Mouse (Mus musculus): Measurements from ENCODE around the gene Hivep2. TPM values are rescaled to one million over a fixed set of nuclear protein-coding genes. Genes with fewer than 3 reads are reported as not detected.
A peak's percentile ranks its signal among the peaks of the same experiment; 100 is the strongest.

Gene Hivep2
- total RNA-seq, 1 experiment from 2014 or later, result 7.4 TPM

DNA sequence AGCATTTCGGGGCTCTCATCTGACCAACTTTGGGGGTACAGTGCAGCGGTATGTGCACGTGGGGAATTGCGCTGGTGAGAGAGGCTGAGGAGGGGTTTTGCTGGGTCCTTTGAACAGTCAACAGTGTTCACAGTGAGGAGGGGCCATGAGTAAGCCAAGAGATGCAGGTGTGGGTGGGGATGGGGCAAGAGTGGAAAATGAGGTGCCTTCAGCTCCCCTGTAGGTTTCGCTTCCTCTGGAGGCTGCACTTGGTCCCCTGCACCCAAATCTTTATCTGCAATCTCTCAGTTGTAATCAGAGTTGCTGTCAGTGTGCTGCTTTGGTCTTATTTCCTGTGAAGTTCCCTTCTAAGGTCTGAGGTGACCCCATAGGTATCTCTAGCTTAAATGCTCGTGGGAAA, 27.5 kb downstream of the Hivep2 start:
- no peak for ATAC-seq (replicated peaks in 1 of 2; ENCODE audit: insufficient read depth in 1 of 2, low FRiP score in 2 of 2, low TSS enrichment in 1 of 2, low read depth in 1 of 2, poor library complexity in 2 of 2, severe bottlenecking in 2 of 2)

DNA sequence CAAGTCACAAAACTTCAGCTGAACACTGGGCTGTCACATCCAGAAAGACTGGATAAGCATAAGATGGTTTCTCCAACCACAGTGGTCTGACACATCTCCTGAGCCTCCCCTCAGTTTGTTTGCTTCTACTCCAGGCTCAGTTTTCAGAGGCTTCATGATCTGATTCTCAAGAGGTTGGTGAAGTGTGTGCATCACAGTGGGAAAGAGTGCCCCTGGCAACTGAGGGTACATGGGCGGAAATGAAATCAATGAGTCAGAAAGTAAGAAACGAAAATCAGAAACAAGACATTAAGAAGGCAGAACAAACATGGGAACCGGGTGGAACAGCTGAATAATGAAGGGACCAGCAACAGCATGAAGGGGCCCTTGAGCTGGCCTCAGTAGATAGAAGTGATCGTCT, 31.5 kb downstream of the Hivep2 start:
- no peak for ATAC-seq (replicated peaks in 1 of 2; ENCODE audit: insufficient read depth in 1 of 2, low FRiP score in 2 of 2, low TSS enrichment in 1 of 2, low read depth in 1 of 2, poor library complexity in 2 of 2, severe bottlenecking in 2 of 2)

DNA sequence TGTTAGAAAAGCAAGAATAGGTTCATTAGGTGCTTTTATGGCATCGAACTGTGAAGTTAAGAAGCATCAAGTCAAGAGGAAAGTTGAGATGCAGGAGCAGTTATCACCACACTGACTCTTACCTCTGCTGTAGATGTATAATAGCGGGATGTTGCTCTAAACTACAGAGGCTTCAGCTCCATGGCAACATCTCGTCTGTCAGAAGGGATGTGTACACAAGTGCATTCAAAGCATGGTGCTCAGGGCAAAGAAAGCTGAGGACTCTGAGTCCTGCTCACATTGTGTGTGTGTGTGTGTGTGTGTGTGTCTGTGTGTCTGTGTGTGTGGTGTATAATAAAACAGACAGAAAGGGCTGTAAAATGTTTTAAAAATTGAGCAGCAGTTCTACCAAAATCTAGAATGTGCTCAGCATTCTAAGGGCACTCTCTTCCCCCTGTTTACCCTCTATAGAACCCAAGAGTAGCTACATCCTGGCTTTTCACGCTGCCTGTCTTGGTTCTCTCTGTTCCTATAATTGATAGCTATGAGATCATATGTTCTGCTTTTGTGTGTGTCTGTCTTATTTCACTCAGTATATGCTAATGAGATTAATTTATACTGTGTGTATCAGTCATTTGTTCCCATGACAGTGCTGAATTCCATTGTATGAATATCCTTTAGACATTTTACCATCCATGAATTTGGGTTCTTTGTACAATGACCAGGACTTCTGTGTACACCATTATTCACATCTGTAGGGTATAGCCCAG, 39.1 kb downstream of the Hivep2 start:
- ATAC-seq (replicated peaks in 1 of 2; ENCODE audit: insufficient read depth in 1 of 2, low FRiP score in 2 of 2, low TSS enrichment in 1 of 2, low read depth in 1 of 2, poor library complexity in 2 of 2, severe bottlenecking in 2 of 2), result 0 out of 4 replicates have a peak, but pooled peaks of 1 of the 2 experiments have one; percentile 12

DNA sequence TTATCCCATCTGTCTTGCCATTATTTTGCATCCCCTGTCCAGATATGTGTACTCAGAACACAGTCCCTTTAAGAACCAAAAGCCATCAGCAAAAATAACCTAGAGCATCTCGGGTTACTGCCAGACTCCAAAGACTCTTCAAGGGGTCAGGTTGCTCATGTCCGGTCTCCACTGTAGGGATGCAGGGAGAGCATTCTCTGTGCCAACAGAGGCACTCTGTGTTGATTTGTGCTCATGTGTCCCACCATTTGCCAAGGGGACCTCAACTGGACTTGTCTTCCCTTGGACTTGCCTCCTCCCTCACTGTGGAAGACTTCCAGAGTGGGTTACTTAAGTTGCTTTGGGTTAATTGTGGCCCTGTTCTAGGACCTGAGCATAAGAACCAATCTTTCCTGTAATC, 43.8 kb downstream of the Hivep2 start:
- no peak for ATAC-seq (replicated peaks in 1 of 2; ENCODE audit: insufficient read depth in 1 of 2, low FRiP score in 2 of 2, low TSS enrichment in 1 of 2, low read depth in 1 of 2, poor library complexity in 2 of 2, severe bottlenecking in 2 of 2)

DNA sequence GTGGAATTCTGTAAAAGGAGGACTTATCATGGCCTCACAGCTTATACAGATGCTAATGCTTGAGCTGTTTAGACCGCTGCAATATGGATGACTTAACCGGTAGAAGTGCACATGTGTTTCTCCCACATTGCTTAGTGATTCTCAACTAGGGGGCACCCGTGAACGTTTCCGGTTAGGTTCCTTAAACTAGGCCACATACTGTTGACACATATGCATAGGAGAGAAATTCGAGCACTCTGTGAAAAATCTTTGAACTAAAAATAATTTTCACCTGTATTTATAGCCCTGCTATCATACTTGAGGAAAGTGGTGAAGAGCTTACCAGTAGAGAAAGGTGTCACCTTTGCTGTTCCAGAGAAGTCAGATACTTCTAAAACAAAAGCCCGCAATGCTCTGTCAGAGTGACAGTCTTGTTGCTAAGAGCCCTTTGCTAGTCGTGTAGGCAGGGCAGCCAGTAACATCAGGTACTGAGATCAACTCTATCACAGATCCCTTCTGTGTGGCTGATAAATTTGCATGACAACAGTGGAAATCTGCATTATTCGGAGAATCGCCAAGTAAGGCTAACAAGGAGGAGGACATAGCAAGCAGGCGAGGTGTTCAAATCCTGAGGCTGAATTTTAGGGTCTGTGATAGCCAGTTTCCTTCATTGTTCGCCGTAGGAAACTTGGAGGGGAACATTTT, 50.6 kb downstream of the Hivep2 start:
- ATAC-seq (replicated peaks in 1 of 2; ENCODE audit: insufficient read depth in 1 of 2, low FRiP score in 2 of 2, low TSS enrichment in 1 of 2, low read depth in 1 of 2, poor library complexity in 2 of 2, severe bottlenecking in 2 of 2), result no peak

DNA sequence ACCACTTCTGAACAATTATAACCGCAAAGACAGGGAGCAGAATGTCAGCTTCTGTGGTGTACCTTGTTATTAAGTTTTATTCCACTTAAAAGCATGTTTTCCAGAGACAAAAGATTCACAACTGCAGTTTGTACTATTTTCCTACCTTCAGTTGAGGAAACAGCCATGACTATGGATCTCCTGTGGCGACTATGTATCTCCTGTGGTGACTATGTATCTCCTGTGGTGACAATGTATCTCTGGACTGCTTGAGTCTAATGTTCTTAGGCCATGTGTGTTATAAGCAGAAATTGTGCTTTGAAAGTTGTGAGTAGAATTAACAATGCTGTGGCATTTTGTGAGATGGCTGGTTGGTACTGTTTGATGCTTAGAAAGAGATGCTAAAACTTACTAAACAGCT, 51.5 kb downstream of the Hivep2 start:
- ATAC-seq (replicated peaks in 1 of 2; ENCODE audit: insufficient read depth in 1 of 2, low FRiP score in 2 of 2, low TSS enrichment in 1 of 2, low read depth in 1 of 2, poor library complexity in 2 of 2, severe bottlenecking in 2 of 2), result no peak

DNA sequence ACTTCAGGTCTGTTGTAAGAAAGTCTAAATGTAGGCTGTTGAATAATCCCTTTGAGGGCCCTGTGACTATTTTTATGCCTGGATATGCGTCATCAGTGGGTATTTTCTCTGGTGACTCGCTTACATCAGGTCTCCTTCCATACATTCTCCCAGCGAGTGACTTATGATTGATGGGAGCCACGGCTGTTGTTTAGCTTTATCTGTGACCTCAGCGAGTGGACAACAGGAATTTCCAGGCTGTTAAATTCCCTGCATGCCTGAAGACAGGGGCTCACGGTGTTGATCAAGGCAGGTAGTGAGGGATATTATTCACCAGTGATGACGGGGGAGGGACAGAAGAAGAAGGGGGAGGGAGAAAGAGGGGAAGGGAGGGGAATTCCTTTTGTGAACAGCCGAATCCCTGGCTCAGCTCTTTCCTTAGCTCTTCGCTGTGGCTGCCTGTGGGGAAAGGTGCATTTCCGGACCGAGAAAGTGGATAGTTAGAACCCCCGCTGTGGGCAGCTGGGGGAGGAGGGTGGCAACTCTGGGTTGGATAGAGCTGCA, 52.0 kb downstream of the Hivep2 start:
- ATAC-seq (replicated peaks in 1 of 2; ENCODE audit: insufficient read depth in 1 of 2, low FRiP score in 2 of 2, low TSS enrichment in 1 of 2, low read depth in 1 of 2, poor library complexity in 2 of 2, severe bottlenecking in 2 of 2), result peak; percentile 50 to 69; a peak in 3 of 4 replicates

DNA sequence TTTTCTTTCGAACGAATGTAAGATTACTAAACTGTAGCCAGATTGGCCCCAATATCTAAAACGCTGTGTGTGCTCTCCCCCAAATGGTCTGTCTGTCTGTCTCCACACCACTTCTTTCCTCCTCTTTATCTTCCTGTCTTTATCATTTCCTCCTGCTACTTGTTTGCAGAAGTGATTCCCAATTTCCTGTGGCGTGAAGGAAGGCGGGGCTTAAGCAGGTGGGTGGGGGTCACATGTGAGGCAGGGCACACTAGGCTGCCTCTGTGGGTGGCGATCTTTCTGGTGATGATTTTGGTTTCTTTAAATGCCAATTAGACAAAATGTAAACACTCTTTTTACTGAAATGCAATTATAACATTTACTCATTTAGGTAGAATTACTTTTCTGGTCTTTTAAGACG, 52.8 kb downstream of the Hivep2 start:
- ATAC-seq (replicated peaks in 1 of 2; ENCODE audit: insufficient read depth in 1 of 2, low FRiP score in 2 of 2, low TSS enrichment in 1 of 2, low read depth in 1 of 2, poor library complexity in 2 of 2, severe bottlenecking in 2 of 2), result no peak

DNA sequence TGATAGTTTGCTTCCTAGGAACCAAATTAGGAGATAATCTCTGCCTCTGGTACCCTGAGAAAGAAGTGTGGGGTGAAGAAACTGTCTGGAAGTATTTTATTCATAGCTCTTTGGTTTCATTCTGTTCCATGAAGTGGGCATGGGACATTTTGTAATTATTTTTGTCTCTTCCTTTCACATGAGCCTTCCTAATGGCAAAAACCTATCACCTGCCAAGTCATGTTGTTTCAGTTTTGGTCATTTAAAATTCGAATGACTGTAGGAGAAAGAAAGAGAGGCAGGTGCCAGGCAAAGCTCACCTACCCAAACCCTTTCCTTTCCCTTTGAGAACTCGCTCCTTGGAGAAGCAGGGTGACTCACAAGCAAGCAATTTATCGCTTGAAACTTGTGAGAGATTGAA, 53.3 kb downstream of the Hivep2 start:
- ATAC-seq (replicated peaks in 1 of 2; ENCODE audit: insufficient read depth in 1 of 2, low FRiP score in 2 of 2, low TSS enrichment in 1 of 2, low read depth in 1 of 2, poor library complexity in 2 of 2, severe bottlenecking in 2 of 2), result no peak

DNA sequence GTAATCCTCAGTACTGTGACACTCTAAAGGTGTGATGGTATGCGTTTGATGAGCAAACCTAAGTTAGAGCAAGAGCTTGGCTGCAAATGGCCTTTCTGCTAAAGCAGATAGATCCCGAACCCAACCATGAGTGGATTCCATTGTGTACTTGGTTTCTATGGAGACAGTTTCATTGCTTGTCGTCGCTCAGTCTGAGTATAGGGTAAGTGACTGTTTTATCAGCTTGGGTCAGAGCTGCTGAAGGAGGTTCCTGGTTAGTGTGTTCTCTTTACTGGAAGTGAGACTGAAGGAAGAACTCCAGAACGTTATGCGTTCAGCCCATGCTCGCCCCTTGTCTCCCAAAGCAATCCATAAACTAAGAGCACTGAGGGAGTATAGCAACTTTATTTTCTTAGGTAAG, 54.4 kb downstream of the Hivep2 start:
- no peak for ATAC-seq (replicated peaks in 1 of 2; ENCODE audit: insufficient read depth in 1 of 2, low FRiP score in 2 of 2, low TSS enrichment in 1 of 2, low read depth in 1 of 2, poor library complexity in 2 of 2, severe bottlenecking in 2 of 2)

DNA sequence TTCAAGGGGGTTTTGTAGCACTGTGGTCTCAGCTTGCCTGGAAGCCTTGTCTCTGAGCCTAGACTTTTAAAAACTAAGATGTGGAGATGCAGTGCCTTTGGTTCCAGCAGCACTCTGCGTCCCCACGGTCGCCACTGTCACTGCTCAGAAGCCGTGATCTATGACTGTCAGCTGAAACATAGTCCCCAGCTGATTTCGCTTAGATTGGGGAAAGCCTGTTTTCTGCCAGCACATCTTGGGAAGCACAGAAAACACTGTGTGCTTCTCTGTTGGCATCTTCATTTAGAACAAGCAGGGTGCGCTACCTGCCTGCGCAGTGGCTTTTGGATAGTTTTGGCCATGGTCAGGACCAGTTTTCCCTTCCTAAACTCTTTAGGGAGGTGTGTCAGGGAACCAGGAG, 59.1 kb downstream of the Hivep2 start:
- no peak for ATAC-seq (replicated peaks in 1 of 2; ENCODE audit: insufficient read depth in 1 of 2, low FRiP score in 2 of 2, low TSS enrichment in 1 of 2, low read depth in 1 of 2, poor library complexity in 2 of 2, severe bottlenecking in 2 of 2)

DNA sequence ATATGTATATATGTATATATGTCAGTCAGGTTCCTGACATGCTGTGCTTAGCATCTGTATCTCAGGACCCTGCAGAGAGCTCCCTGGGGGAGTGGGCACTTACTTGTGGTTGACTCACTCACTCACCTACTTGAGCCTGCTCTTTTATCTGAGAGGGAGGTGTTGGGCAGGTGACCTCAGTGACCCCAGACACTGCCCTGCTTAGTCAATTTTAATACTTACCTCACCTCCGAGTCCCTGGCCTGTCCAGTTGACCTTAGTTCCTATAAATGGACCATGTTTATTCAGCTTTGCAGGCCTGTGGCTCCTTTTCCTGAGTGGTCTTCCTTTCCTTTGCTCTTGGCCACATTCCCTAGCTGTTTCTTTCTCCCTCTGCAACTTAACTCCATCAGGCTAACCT, 61.9 kb downstream of the Hivep2 start:
- no peak for ATAC-seq (replicated peaks in 1 of 2; ENCODE audit: insufficient read depth in 1 of 2, low FRiP score in 2 of 2, low TSS enrichment in 1 of 2, low read depth in 1 of 2, poor library complexity in 2 of 2, severe bottlenecking in 2 of 2)

DNA sequence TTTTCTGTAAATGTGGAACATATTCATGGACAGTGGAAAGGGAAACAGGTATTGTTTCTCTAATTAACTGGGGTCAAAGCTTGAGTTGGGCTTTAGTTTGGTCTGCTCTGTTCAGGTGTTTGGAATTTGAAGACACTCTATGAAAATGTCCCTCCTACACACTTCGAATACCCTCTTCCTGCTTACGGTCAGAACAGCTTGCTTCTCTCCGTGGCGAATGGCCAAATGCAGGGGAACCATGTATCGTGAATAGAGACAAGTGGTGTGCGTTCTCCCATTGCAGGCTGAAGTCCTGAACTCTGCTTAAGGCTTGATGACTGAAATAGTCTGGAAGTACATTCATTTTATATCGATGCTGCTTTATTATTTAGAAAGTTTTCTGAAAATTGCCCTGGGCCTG, 63.1 kb downstream of the Hivep2 start:
- no peak for ATAC-seq (replicated peaks in 1 of 2; ENCODE audit: insufficient read depth in 1 of 2, low FRiP score in 2 of 2, low TSS enrichment in 1 of 2, low read depth in 1 of 2, poor library complexity in 2 of 2, severe bottlenecking in 2 of 2)

DNA sequence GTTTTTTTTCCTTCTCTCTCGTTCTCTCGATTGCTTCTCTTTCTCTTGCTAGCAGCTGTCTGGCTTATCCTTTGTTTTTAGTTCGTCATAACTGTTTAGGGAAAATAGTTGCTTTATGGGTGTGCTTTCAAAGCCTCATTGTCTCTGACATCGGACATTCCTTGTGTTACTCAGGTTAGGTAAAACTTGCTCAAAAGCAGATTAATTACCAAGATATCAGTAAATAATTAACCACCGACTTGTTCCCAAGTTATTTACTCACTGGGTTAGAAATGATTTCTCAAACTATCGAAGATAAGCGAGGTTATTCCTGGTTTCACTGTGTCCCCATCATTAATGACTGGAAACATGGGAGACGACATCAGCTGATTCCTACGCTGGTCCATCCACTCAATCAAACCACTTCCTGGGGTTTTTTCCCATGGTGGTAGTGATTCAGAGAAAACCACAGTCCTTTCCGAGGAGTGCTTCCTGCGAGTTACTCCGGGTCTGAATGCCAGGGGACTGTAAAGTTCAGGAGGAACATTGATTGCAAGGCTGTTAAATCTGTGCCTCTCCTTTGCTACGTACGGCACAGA, 64.7 kb downstream of the Hivep2 start:
- no peak for ATAC-seq (replicated peaks in 1 of 2; ENCODE audit: insufficient read depth in 1 of 2, low FRiP score in 2 of 2, low TSS enrichment in 1 of 2, low read depth in 1 of 2, poor library complexity in 2 of 2, severe bottlenecking in 2 of 2)

DNA sequence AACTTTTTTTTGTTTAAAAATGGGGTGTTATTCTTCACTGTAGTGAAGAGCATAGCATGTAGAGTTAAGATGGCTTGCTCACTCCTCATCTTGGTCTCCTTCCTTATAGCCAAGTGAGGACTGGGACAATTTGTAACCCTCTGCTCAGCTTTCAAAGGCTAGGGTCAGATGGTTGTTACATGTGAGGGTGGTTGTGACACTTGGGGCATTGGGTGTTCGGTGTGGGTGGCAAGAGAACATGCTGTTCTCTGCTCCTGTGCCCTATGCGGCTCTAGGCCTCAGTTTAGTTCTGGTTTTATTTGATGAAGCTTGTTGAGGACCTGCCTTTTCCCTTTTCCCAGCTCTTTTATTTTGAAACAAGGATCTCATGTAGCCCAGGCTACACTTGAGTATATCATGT, 66.7 kb downstream of the Hivep2 start:
- ATAC-seq (replicated peaks in 1 of 2; ENCODE audit: insufficient read depth in 1 of 2, low FRiP score in 2 of 2, low TSS enrichment in 1 of 2, low read depth in 1 of 2, poor library complexity in 2 of 2, severe bottlenecking in 2 of 2), result no peak

DNA sequence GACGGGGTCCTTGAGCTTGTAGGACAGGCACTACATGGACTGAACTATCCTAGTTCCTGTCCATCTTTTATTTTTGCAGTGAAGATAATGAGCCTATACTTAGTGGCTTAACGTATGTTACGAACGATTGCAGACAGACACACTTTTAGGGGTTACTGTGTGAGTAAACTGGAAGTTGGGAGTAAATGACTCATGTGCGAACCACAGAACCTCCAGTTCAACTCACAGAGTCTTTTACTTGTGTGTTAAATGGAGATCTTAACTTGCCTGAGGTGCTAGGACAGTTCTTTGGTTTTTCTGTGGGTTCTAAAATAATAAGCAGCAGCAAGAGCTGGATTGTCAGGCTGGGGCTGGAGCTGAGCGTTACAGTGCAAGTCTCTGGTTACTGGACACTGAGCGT, 68.2 kb downstream of the Hivep2 start:
- no peak for ATAC-seq (replicated peaks in 1 of 2; ENCODE audit: insufficient read depth in 1 of 2, low FRiP score in 2 of 2, low TSS enrichment in 1 of 2, low read depth in 1 of 2, poor library complexity in 2 of 2, severe bottlenecking in 2 of 2)

DNA sequence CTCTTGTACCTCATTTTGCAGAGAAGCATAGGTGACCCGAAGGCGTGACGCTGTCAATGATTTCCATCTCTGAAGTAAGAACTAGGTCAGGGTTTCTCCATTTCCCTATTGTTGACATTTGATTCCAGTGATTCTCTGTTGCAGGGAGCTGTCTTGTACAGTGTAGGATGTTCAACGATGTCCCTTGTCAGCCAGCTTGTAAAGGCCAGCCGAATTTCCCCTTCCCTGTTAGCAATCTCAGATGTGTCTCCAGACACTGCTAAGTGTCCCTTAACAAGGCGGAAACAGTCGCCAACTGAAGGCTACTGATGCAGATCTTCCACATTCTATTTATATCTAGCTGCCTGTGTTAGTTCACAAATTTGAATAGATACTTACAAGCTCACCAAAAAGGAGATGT, 68.9 kb downstream of the Hivep2 start:
- no peak for ATAC-seq (replicated peaks in 1 of 2; ENCODE audit: insufficient read depth in 1 of 2, low FRiP score in 2 of 2, low TSS enrichment in 1 of 2, low read depth in 1 of 2, poor library complexity in 2 of 2, severe bottlenecking in 2 of 2)

DNA sequence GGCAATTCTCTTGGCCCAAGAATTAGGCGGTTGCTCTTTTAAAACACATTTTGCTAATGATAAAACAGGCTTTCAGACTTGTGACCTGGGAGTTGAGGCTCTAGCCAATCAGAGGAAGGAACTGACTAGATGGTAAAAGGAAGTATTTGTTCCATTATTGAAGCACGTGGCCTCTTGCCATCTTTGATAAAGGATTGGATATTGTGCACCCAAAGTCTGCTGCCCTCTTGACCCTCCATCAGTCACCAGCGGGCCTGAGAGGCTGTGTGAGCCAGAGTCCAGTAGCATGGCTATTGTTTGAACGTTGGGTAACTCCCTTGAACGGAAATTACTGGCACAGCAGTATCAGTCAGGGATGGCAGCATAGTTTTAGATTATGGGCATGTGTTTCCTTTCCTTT, 69.7 kb downstream of the Hivep2 start:
- ATAC-seq (replicated peaks in 1 of 2; ENCODE audit: insufficient read depth in 1 of 2, low FRiP score in 2 of 2, low TSS enrichment in 1 of 2, low read depth in 1 of 2, poor library complexity in 2 of 2, severe bottlenecking in 2 of 2), result no peak

Data from hematopoietic stem cell, adult 5-6 weeks (primary cell).